Mouse (Mus musculus): ENCODE results near the gene Ppara. TPM values are rescaled to one million over a fixed set of nuclear protein-coding genes. Genes with fewer than 3 reads are reported as not detected.
A peak's percentile ranks its signal among the peaks of the same experiment; 100 is the strongest.

The Ppara gene
- total RNA-seq, 2 experiments from 2014 or later = 6.9 to 9.3 TPM

- DNase-seq (ENCODE audit: low spot score in 2 of 2) = no peak
Observed at GRCm38 (mm10) chr15:85704341-85705012, 30.3 kb upstream of the Ppara start.

- no peak for DNase-seq (ENCODE audit: low spot score in 2 of 2)
Observed at GRCm38 (mm10) chr15:85705013-85705528, 29.7 kb upstream of the Ppara start.

- no peak for DNase-seq (ENCODE audit: low spot score in 2 of 2)
Observed at GRCm38 (mm10) chr15:85705566-85706332, 29.0 kb upstream of the Ppara start.

GRCm38 (mm10) chr15:85706527-85706926 is 28.3 kb upstream of the Ppara start:
- DNase-seq (ENCODE audit: low spot score in 2 of 2) = no peak

GRCm38 (mm10) chr15:85707017-85707416 is 27.8 kb upstream of the Ppara start:
- DNase-seq (ENCODE audit: low spot score in 2 of 2) = no peak

GRCm38 (mm10) chr15:85707458-85708030 is 27.2 kb upstream of the Ppara start:
- DNase-seq (ENCODE audit: low spot score in 2 of 2) = no peak

- no peak for DNase-seq (ENCODE audit: low spot score in 2 of 2)
Observed at GRCm38 (mm10) chr15:85708217-85708616, 26.6 kb upstream of the Ppara start.

GRCm38 (mm10) chr15:85708843-85709242 is 25.9 kb upstream of the Ppara start:
- DNase-seq (ENCODE audit: low spot score in 2 of 2) = no peak

- peak; percentile 74 to 85 for DNase-seq (ENCODE audit: low spot score in 2 of 2)
Observed at GRCm38 (mm10) chr15:85709268-85709973, 25.4 kb upstream of the Ppara start.

GRCm38 (mm10) chr15:85710179-85710578 is 24.6 kb upstream of the Ppara start:
- DNase-seq (ENCODE audit: low spot score in 2 of 2) = peak; percentile 78 to 84

GRCm38 (mm10) chr15:85710641-85711580 is 23.9 kb upstream of the Ppara start:
- DNase-seq (ENCODE audit: low spot score in 2 of 2) = no peak

- no peak for DNase-seq (ENCODE audit: low spot score in 2 of 2)
Observed at GRCm38 (mm10) chr15:85712565-85713168, 22.1 kb upstream of the Ppara start.

- no peak for DNase-seq (ENCODE audit: low spot score in 2 of 2)
Observed at GRCm38 (mm10) chr15:85713417-85713816, 21.4 kb upstream of the Ppara start.

- no peak for DNase-seq (ENCODE audit: low spot score in 2 of 2)
Observed at GRCm38 (mm10) chr15:85715059-85715458, 19.7 kb upstream of the Ppara start.

- peak; percentile 67 to 79 for DNase-seq (ENCODE audit: low spot score in 2 of 2)
Observed at GRCm38 (mm10) chr15:85716045-85716444, 18.7 kb upstream of the Ppara start.

GRCm38 (mm10) chr15:85716591-85716990 is 18.2 kb upstream of the Ppara start:
- no peak for DNase-seq (ENCODE audit: low spot score in 2 of 2)

- DNase-seq (ENCODE audit: low spot score in 2 of 2) = no peak
Observed at GRCm38 (mm10) chr15:85717008-85717407, 17.8 kb upstream of the Ppara start.

- DNase-seq (ENCODE audit: low spot score in 2 of 2) = no peak
Observed at GRCm38 (mm10) chr15:85717800-85718199, 17.0 kb upstream of the Ppara start.

- DNase-seq (ENCODE audit: low spot score in 2 of 2) = no peak
Observed at GRCm38 (mm10) chr15:85719017-85719416, 15.8 kb upstream of the Ppara start.

GRCm38 (mm10) chr15:85720366-85720841 is 14.4 kb upstream of the Ppara start:
- peak in 1 of 2 experiments; percentile 50 for DNase-seq (ENCODE audit: low spot score in 2 of 2)

All from gastrocnemius, postnatal 4 days (tissue).